Mouse (Mus musculus) kidney, adult 11 months (tissue): ENCODE results near the gene Mapk8.
A peak's percentile ranks its signal among the peaks of the same experiment; 100 is the strongest.
"Not testable (repeated sequence)": the region's sequence is repeated elsewhere in the genome, so short reads cannot be mapped to it uniquely, and the experiment has no call there.

Source experiments
- DNase-seq: peaks from one replicate; pipeline ENCODE4 v3.0.0; 2022

Mapk8 gene

DNA sequence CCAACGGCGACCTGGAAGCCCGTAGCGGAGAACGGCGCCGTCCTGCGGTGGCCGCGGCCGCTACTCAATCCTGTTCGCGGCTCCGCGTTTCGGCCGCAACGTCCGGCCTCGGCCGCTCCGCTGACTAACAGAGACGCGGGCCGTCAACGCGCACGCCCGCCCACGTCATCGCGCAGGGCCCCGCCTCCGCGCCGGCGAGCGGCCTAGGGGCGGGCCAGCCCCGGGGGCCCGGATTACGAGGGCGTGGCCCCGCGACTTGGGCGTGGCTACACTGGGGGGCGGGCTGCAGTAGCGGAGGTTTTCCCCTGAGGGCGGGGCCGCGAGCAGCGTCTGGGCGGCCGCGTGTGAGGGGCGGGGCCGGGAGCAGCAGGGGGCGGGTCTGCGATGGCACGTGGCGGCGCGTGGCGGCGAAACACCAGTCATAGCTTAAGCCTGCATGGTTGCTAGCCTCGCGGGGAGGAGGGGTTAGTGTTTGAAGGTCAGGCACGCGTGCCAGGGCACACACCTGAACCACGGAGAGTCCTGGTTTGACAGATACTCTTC is at the start of gene Mapk8:
Gene Mapk8 (minus strand): TSS at position 132 of the 543 bp plus-strand sequence.
- peak; percentile 95 for DNase-seq

DNA sequence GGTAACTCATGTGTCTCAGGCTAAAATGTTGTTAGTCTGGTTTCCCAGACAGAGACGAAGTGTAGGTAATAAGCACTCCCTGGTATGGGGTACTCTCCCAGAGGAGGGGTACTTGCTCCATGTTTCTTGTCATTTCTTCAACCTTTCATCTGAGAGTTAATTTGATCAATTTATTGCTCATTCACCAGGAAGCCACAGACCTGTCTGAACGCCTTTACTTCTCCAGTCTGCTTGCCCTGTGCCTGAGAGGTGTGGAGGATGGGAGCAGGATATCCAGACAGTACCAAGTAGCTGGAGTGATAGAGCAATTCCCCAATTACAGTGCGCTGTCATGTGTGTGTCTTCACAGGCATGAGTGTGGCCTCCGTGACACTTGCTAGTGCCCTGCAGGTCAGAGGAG is 48.3 kb upstream of the Mapk8 start:
- DNase-seq = no peak

DNA sequence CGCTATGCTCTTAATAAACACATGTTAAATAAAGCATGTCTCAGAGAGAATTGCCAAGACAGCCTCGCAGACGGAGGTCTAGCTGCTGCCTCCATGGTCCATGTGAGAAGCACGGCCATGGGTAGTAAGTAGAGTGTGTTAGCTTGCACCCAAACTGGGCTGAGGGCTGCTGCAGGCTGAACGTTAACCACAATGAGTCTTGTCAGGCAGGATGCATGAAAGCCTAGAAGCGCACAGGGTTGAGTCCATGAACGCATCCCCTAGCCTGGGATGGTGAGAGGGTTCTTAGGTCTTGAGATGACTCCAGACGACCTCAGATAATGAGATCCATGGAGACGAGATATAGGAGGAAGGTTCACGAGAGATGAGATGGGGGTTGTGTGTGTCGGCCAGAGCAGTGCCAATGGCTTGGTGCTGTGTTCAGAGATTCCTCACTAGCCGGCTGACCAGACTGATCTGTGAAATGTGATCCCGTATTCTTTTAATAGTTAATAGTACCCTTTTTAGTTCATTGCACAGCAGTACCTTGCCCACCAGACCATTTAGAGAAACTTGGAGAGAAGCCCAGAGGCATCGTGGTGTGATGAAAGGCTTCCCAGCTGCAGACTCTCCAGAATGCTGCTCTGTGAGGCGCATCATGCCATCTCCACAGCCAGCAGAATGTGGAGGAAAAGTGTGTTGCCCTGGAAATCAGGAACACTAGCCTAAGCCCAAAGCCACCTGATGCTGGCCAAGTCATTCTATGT is 41.0 kb upstream of the Mapk8 start:
- DNase-seq = peak; percentile 81

DNA sequence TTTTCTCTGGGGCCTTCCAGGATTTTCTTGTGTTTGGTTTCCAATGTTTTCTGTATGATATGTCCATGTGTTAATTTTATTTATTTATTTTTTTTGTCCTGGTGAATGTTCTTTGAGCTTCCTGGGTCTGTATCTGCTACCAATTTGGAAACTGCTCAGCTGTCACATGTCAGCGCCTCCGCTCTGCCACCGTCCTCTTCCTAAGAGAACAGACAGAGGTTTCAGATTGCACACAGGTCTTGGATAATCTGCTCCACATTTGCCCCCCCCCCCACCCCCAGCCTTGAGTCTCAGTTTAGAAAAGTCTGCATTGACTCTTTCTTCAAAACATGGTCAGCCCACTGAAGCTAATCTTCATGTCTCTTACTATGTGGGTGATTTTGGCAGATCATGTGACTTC is 35.0 kb upstream of the Mapk8 start:
- no peak for DNase-seq

DNA sequence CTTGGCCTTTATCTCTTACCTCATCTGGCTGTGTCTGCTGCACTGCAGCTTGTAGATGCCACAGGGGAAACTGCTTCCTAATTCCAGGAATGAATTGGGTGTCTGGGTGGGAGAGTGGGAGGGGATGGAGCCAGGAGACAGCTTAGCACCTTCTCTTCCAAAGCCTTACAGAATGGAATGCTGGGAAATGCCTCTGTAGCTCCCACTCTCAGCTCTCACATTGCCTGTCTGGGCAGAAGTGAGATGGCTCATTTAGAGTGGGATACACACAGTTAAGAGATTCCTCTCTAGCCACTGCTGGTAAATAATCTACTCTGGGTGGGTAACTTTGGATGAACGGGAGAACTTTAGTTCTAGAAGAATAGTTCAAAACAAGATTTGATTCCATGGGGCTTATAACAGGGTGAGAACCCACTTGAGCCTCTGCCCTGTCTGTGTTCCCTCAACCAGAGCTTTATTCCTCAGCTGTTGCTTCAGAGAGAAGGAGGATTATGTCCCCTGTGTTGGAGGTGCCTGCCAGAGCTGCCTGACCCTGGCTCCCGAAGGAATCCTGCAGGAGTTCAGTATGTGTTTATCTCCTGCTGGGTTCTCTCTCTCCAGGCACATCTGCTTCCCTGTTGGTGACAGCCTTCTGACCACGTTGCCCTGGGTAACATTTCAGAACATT is 29.3 kb upstream of the Mapk8 start:
- no peak for DNase-seq

DNA sequence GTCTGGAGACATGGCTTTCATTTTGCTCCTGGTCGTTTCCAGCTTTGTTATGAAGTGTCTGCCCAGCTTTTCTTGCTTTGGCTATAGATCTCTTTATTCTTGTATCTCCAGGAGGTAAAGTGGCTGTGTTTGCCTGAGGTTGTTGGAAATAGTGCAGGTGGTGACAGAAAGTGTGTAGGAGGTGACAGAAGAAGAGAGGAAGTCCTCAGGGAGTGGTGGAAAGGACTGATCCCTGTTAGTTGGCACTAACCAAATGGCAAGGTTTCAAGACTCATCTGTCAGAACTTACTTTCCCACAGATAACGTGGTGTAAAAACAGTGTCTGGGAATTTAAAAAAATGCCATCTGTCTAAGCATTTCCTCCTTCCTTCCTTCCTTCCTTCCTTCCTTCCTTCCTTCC is 27.5 kb upstream of the Mapk8 start:
- no peak for DNase-seq

DNA sequence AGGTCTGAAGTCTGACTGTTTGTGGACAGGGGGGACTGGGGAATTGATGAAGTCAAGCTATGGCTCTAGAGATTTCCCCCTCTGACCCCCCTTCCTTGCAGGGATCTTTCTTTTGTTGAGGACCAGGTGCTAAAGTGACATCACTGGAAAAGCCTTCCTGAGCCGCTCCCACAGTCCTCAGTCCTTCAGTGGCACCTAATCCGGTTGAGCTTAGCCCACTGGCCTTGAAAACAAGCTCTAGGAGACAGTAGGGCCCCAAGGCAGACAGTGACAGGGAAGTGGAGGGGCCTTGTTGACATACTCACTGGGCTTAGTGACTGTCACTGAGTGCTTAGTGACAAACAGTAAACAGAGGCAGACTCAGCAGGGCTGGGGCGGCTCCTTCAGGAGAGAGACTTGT is 24.4 kb upstream of the Mapk8 start, which contains the start of gene Frmpd2:
Gene Frmpd2 (plus strand): TSS at position 366 of the 400 bp plus-strand sequence.
- DNase-seq = no peak

DNA sequence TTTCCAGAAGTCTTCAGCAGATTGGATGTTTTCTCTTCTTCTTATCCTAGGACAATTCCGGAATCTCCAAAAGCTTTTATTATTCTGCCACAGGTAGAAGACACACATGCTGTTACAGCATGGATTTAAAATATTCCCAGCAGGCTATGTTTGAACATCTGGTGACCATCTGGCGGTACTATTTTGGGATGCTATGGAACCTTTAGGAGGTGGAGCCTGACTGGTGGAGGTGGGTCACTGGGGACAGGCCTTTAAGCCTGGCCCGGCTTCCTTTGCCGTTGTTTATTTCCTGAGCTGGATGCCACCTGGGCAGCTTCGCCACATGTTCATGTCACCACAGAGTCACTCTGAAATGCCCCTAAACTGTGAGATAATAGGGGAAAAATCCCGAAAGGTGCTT is 20.8 kb upstream of the Mapk8 start:
- DNase-seq = no peak

DNA sequence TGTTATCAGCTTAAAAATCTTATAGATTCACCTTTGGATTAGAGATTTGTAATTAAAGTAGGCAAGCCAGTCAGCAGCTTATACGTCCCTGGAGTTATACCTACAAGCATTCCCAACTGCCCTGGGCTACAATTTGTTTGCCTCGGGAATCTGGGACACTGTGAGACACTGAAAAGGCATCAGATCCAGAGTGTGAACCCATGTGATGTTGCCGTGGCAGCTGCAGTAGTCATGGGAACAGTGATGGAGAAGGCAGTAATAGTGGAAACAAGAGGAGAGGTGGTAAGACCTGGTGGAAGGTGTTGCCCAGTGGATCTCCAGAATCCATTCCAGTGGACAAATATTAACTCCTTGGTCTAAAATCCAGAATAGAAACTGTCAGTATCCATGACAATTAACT is 16.7 kb upstream of the Mapk8 start:
- no peak for DNase-seq

DNA sequence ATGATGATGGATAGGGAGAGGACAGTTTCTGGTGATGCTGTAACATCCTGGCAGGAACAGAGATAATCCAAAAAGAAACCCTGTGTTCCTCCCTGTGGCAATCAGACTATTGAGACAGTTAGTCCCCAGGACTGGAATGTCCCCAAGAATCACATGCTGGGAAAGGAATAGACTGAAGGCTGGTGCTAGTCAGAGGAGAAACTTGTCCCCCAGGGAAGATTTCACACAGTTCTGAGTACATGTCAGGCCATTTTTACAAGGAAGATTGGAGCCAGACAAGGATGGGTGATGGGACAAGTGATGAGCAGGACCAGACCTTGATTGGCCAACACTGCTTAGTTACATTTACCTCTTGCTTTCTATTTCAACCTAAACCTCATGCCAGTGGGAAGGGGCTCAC is 3.4 kb upstream of the Mapk8 start:
- no peak for DNase-seq

DNA sequence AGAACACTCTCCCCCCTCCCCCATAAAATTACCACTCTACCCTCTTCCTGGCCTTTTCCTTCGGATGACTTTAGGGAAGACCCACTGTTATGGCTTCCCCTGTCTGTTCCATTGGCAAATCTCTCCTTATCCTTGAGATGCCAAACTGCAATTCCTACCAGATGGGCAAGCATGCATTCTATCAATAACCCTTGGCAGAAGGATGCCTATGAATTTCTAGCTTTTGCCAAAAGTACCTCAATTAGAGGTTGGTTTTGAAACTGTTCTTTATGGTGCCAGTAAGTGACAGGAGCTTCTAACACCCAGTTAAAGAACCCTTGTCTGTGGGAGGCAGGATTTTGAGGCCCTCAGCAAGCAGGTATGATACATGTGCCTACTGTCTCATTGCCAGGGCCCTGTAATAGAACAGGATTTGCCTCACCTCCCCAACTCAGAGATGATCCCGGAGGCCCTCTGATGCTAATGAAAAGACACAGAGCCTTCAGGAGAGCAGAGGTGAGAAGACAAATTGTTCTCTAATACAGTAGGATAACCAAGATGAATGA is 2.4 kb upstream of the Mapk8 start:
- no peak for DNase-seq

DNA sequence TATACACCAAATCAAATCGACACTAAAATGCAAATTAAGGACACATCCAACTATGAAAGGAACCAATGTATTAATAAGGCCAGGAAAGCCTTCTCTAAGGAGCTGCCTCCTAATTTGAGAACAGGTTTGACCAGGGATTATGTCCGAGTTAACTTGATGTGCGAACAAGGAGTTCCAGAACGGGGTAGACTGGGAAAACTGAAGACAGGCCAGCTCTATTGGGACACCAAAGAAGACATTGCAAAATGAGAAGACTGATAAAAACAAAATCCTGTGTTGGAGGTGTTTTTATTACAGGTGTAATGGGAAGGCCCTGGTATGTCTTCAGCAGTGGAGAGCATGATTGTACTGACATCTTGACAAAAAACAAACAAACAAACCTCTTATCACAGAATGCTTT is 1.3 kb upstream of the Mapk8 start:
- no peak for DNase-seq

DNA sequence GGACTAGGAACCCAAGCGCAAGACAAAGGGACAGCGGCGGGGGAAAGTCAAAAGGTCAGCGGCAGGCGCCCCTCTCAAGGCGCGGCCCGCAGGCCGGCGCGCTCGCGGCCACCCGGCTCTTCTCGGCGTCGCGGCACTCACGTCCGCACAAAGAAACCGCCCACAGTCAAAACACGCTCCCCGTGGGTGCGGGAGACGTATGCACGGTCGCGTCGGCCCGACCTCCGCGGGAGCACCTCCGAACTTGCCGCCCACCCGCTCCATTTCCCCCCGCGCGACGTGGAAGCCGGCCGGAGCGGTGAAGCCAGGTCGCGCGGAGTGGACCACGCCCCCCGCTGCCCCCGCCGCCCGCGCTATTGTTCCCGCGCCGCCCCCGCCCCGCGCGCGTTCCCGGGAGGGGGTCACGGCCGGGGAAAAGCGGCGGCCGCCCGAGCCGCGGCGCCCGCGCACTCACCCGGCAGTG is 366 bp downstream of the Mapk8 start:
- no peak for DNase-seq

DNA sequence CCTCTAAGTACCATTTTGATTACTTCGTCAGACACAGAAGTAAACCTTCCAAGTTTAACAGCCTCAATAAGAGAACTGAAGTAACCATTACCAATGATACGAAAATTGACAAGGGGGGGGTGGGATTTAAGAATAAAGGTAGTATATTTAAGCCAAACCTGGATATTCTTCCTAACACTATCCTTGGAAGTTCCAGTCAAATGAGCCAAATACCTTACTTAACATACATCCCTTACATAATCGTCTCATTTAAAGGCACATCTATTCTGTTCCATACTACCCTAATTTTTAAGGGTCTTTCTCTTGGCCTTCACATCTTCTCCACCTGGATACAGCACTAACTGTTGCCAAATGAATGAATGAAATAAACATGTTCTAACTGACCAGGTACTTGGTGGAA is 996 bp downstream of the Mapk8 start:
- DNase-seq = no peak

DNA sequence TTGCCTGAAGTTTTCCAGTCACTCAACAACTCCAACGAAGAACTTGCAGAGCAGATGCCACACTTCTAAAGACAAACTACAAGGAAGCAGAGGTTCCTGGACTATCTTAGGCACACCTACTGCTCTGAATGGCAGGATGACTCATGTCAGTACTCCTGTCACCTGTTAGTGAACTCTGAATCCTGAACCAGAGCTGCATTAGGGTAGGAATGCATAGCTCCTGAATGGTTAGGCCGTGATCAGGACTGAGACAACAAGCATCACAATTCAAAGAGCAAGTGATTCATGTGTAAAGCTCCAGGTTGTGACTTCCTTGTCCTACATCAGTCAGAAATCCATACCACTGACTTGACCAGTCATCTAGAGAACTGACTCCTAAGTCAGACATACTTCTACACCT is 3.2 kb downstream of the Mapk8 start:
- DNase-seq = no peak

DNA sequence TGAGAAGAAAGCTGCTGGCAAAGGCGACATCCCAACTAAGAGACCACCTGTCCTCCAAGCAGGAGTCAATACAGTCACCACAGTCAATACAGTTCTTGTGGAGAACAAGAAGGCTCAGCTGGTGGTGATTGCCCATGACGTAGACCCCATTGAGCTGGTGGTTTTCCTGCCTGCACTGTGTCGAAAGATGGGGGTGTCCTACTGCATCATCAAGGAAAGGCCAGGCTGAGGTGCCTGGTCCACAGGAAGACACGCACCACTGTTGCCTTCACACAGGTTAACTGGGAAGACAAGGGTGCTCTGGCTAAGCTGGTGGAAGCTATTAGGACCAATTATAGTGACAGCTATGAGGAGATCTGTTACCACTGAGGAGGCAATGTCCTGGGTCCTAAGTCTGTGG is 14.5 kb downstream of the Mapk8 start:
- DNase-seq = not testable (repeated sequence)

DNA sequence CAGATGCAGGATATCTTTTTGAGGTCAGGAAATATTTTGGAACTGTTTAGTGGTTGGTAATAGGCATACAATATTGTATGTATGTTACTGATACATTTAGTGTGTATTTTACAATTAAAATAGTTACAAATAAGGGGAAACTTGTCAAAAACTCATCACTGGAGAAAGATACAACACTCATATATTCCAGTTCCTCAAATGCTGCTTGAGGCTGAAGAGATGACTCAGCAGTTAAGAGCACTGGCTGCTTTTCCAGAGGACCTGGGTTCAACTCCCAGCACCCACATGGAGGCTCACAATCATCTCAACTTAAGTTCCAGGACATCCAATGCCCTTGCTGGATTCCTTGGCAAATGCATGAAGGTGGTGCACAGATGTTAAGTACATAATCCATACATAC is 22.8 kb downstream of the Mapk8 start:
- DNase-seq = no peak

DNA sequence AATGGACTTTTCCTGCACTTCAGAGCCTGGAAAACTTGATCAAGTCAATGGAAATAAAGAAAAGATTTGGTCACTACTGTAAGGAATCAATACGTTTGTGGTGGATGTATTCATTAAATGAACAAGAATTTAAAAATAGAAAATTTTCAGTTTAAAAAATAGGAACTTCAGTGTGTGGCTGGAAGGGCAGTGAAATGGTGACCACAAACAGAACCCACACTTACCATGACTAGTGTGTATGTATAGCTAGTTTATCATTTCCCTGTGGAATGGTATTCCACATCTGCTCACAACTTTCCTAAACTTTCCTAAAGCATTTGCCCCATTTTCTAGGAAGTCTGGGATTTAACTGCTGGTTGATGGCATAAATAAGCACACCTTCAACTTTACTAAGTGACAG is 24.0 kb downstream of the Mapk8 start:
- DNase-seq = no peak

DNA sequence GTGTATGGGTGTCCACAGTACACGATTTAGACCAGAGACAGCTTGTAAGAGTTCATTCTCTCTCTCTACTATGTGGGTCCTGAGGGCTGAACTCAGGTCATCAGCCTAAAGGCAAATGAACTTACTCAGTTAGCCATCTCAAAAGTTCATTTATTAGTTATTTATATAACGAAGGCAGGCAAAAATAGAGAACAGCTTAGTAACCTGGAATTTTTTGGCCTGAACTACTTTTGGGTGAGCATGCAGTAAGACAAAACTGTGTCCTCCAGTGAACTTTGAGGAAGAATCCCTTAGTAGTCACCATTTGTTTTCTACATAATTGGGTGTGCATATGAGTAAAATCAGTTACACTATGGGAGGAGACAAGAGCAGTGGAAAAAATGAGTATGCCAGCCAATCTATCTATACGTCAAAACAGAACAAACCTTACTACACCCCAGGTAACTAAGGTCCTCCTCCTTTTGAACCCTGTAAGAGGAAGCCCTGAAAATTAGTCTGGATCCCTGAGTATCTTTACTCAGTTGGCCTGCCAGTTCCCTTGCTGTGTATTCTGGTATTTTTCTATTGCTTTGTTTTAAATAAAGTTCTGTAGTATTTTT is 28.5 kb downstream of the Mapk8 start:
- DNase-seq = no peak

DNA sequence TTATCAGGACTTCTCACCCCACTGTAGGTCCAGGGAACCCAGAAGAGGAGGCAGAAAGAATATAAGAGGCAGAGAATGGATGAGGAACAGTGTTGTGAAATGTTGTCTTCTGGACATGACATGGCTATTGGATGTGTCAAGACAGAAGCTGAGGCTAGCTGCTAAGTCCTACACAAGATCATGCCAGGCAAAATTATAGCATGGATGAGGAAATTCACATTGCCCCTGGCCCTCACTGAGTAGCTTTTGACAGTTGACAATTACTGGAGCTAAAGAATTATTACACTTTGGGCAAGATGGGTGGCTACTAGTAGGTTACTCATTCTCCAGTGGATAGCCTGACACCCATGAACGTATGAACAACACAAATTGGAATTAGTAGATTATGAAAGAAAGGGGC is 31.2 kb downstream of the Mapk8 start:
- no peak for DNase-seq

DNA sequence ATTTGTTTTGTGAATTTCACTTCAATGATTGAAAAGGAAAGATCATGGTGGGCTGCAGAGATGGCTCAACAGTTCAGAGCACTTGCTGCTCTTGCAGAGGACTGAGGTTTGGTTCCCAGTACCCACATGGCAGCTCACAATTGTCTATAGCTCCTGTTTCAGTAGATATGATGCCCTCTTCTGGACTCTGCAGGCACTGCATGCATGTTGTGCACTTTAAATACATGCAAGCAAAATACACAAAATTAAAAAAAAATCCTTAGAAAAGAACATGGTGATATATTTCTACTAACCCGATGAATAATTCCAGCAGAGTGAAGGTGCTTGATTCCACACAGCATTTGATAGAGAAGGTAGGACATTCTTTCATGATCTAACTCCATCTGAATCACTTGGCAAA is 44.6 kb downstream of the Mapk8 start:
- DNase-seq = no peak

DNA sequence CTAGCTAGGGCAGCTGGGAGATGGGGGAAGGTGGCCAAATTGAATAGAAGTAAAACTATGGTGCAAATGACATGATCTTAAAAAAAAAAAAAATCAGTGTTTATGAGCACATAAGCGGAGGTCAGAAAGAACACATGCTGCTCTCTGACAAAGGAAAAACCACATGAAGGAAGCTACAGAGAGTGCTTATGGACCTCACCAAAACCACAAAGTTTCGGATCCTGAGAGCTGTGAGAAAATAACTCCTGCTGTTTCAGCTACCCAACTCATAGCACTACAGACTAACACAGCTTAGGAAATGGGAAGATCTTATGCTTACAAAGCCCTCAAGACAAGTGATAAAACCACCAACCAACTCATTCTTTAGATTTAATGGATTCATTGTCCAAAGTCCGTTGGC is 46.9 kb downstream of the Mapk8 start:
- no peak for DNase-seq

DNA sequence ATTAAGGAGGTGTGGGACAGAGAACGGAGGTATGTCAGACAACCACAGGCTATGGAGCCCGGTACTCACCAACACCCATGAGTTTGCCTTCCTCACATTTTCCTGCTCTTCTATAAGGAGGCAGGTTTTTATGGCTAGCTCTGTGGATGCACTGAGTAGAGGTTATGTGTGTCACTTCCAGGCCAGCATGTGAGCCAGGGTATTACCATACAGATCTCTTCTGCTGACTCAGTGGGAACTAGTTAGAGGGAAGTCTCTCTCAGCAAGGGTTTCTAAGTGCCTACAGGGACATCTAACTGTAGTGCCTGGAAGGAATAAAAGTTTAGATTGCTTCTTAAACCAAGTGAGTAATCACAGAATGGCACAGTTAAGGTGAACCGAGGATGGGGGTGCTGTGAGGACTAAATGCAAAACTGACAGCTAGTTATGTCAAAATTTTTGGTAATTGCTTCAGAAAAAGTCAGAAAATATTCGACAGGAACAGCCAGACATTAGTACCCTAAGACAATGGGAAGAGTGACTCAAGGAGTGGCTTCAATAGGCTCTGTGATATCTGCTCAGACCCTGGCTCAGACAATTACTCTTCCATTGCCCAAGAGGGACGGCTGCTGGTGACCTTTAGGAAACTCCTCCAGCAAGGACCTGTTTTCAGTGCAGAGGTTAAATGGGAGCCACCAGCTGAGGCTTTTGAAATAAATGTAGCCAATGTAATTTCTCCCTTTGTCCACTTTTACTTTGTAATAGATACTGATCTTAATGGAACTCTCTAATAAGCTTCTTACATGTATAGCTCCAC is 48.7 kb downstream of the Mapk8 start:
- no peak for DNase-seq
